Mouse (Mus musculus) cortical plate, adult 2 months (tissue): ENCODE data around the gene Pagr1a. TPM values are rescaled to one million over a fixed set of nuclear protein-coding genes. Genes with fewer than 3 reads are reported as not detected.

ENCODE experiments used
- H3K27ac ChIP-seq: fragments of 200-500 bp; 2 replicates; pipeline ENCODE4 v1.5.1; 2012; ENCODE audit warnings: low read length, control low read depth, inconsistent platforms; ENCODE audit not compliant: insufficient read depth
- H3K4me1 ChIP-seq: fragments of 200-500 bp; 2 replicates; pipeline ENCODE4 v1.6.1; 2011; ENCODE audit warnings: low read length; ENCODE audit not compliant: control insufficient read depth, insufficient read depth
- H3K4me3 ChIP-seq: fragments of 200-500 bp; 2 replicates; pipeline ENCODE4 v1.5.1; 2011; ENCODE audit warnings: mild to moderate bottlenecking, low read length, control low read depth; ENCODE audit not compliant: insufficient read depth
- CTCF ChIP-seq: fragments of 200-500 bp; IDR thresholded peaks from 2 replicates; pipeline ENCODE4 v1.5.1; 2011; ENCODE audit warnings: mild to moderate bottlenecking, control low read depth, low read length; ENCODE audit not compliant: insufficient read depth; ENCODE audit errors: extremely low read depth
- POLR2A ChIP-seq: fragments of 200-500 bp; IDR thresholded peaks from 2 replicates; pipeline ENCODE4 v1.6.1; 2011; ENCODE audit warnings: mild to moderate bottlenecking, low read length, control low read depth; ENCODE audit not compliant: insufficient read depth; ENCODE audit errors: extremely low read depth
- polyA plus RNA-seq: library from polyadenylated mRNA; depleted of rRNA; stranded (reverse); fragments of >200 nt; gene quantifications from 2 replicates; pipeline ENCODE4 v1.2.3, GENCODE M21; 2012; rRNA removed

The Pagr1a gene
- polyA plus RNA-seq, 1 experiment: 50.4 TPM

- TF ChIP-seq POLR2A (no peak), CTCF (no peak)
- peaks cover 6% of the 10 kb centered on the region; the same call in 1 of the 2 replicates for H3K4me1 ChIP-seq
- no peak overlapping the region for H3K4me3 ChIP-seq
- H3K27ac ChIP-seq: no peak overlapping the region
Measured at GRCm38 (mm10) chr7:126981601-126982000, 35.6 kb downstream of the Pagr1a start.

DNA sequence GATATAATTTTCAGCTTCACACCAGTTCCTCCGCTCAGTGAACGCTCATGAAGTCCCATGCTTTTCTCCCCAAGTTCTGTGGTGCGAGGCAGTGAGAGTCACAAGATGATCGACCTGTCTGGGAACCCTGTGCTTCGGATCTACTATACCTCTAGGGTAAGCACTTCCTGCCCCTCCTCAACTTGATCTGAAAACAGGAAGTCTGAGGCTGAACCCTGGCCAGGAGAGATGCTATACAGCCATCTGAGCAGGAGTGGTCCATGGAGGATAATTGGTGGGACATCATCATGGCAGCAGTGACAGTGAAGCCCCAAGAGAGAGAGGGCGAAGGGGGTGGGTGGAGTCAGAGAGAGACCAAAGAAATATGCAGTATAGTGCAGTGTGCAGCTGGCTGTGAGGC is 38.3 kb downstream of the Pagr1a start:
- H3K4me1 ChIP-seq: peaks cover 6% of the 10 kb centered on the region; the same call in 1 of the 2 replicates
- no peak overlapping the region for H3K4me3 ChIP-seq
- H3K27ac ChIP-seq: no peak overlapping the region
- TF ChIP-seq POLR2A: no peak
- no peak for TF ChIP-seq CTCF

DNA sequence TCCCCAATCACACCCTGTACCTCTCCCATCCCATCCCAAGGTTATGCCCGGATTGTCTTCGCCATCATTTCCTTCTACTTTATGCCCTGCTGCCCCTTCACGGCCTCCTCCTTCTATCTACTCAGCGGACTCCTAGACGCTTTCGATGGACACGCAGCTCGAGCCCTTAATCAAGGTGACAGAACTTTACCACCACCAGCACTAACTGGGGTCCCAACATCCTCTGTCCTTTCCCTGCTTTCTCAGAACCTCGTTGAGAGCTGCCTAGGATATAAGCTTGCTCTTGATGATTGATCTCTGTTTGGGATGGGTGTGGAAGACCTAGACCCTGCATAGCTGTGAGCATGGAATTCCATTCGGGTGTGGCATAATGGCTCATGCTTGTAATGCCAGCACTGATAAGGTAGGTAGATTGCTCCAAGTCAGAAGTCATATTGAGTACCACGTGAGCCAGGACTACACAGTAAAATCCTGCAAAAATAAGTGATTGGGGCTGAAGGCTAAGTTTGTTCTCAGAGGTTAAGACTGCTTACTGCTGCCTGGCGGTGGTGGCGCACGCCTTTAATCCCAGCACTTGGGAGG is 40.2 kb downstream of the Pagr1a start:
- Histone ChIP-seq H3K27ac (0 out of 2 replicates have a peak overlapping the region, but pooled peaks have one; percentile 26), H3K4me3 (peak overlapping the region; percentile 85), H3K4me1 (peaks cover 6% of the 10 kb centered on the region; the same call in 1 of the 2 replicates)
- TF ChIP-seq CTCF (no peak), POLR2A (no peak)

GRCm38 (mm10) chr7:126975950-126976866 is 40.9 kb downstream of the Pagr1a start, which contains the start of gene Cdiptos:
TSS of gene Cdiptos (minus strand) at chr7:126976098.
- Histone ChIP-seq H3K4me1 (peaks cover 6% of the 10 kb centered on the region; the same call in 1 of the 2 replicates), H3K27ac (peak within 1 kb of the TSS; percentile 96), H3K4me3 (peak within 1 kb of the TSS; percentile 85)
- TF ChIP-seq CTCF (peak; percentile 92), POLR2A (0 out of 2 replicates have a peak, but pooled peaks have one; percentile 18)

DNA sequence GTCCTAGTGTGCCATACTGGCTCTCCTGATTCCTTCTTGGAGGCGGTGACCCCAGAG is 41.4 kb downstream of the Pagr1a start, which contains the start of gene Cdipt:
Gene Cdipt (plus strand): TSS at position 22 of the 57 bp plus-strand sequence.
- TF ChIP-seq CTCF (no peak), POLR2A (no peak)
- Histone ChIP-seq H3K4me1 (peaks cover 6% of the 10 kb centered on the region; the same call in 1 of the 2 replicates), H3K27ac (peak within 1 kb of the TSS; percentile 96), H3K4me3 (peak within 1 kb of the TSS; percentile 85)

DNA sequence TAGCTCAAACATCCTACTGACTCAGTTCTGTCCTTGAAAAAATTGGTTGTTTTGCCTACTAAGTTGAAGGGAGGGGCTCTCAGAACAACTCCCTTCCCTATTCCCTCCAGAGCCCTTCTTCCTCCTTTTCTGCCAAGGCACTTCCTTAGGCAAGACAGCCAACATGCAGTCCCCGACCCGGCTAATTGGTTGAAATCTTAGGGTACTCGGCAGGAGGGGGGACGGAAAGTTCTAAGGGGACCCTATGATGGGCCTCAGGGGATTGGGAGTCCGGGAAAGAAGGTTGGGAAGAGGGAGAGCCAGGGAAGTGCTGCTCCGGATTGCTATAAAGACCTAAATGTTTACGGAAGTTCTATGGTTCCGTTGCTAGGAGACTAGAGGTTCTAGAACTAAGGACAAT is 41.7 kb downstream of the Pagr1a start:
- no peak for TF ChIP-seq CTCF
- no peak for TF ChIP-seq POLR2A
- Histone ChIP-seq H3K4me1 (peaks cover 6% of the 10 kb centered on the region; the same call in 1 of the 2 replicates), H3K4me3 (peak overlapping the region; percentile 85), H3K27ac (no peak overlapping the region)

GRCm38 (mm10) chr7:126967361-126967760 is 49.8 kb downstream of the Pagr1a start:
- Histone ChIP-seq H3K27ac (no peak overlapping the region), H3K4me1 (no peaks in the 10 kb centered on the region), H3K4me3 (no peak overlapping the region)
- TF ChIP-seq POLR2A: no peak
- no peak for TF ChIP-seq CTCF

DNA sequence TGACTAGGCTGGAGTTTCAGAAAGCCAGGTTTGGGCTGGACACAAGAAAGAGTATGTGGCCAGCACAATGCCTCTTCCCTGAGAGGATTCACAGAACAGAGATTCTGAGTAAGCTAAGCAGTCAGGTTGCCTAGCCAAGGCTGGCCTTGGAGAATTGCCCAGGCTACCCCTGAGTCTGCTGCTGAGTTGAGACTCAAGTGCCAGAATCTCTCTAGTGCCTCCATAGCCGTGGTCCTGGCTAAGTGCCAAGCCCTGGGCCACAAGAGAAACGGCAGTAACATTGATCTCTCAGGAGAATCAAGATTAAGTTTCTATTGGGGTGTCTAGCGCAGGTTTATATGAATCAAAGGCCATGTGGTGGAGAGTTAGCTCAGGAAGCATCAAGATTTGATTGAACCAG is 51.6 kb downstream of the Pagr1a start:
- Histone ChIP-seq H3K4me1 (peaks cover 4% of the 10 kb centered on the region; the same call in 1 of the 2 replicates), H3K27ac (no peak overlapping the region), H3K4me3 (no peak overlapping the region)
- TF ChIP-seq CTCF: no peak
- TF ChIP-seq POLR2A: no peak

Other genes starting within 250 kb of the Pagr1a start
- gene Ypel3, start 240.4 kb downstream of the Pagr1a start, polyA plus RNA-seq: 539 and 545 TPM in 2 replicates
- 1.4 and 1.6 TPM in 2 replicates for gene Tbx6, start 235.9 kb downstream of the Pagr1a start, polyA plus RNA-seq
- 75.4 and 77.7 TPM in 2 replicates for gene Ppp4c, start 224.9 kb downstream of the Pagr1a start, polyA plus RNA-seq
- 108 and 124 TPM in 2 replicates for gene Fam57b, start 219.7 kb downstream of the Pagr1a start, polyA plus RNA-seq
- gene 4930451I11Rik, start 185.7 kb downstream of the Pagr1a start, polyA plus RNA-seq: 0.67 TPM in 1 of 2 replicates, not detected in the other
- gene Doc2a, start 169.9 kb downstream of the Pagr1a start, polyA plus RNA-seq: 45.9 and 52.6 TPM in 2 replicates
- 58.5 and 69.2 TPM in 2 replicates for gene Hirip3, start 155.4 kb downstream of the Pagr1a start, polyA plus RNA-seq
- gene Ino80e, start 155.0 kb downstream of the Pagr1a start, polyA plus RNA-seq: 55.6 and 59.3 TPM in 2 replicates
- gene Taok2, start 132.6 kb downstream of the Pagr1a start, polyA plus RNA-seq: 103 and 104 TPM in 2 replicates
- gene Tmem219, start 94.4 kb downstream of the Pagr1a start, polyA plus RNA-seq: 31.9 and 35.9 TPM in 2 replicates
- gene Kctd13, start 88.5 kb downstream of the Pagr1a start, polyA plus RNA-seq: 188 and 198 TPM in 2 replicates
- gene Asphd1, start 67.8 kb downstream of the Pagr1a start, polyA plus RNA-seq: 55.7 and 63.8 TPM in 2 replicates
- gene Sez6l2, start 66.8 kb downstream of the Pagr1a start, polyA plus RNA-seq: 236 and 261 TPM in 2 replicates
- gene Cdipt, start 41.4 kb downstream of the Pagr1a start, polyA plus RNA-seq: 252 and 253 TPM in 2 replicates
- 1.1 and 2.0 TPM in 2 replicates for gene Cdiptos, start 41.3 kb downstream of the Pagr1a start, polyA plus RNA-seq
- 8.0 and 8.2 TPM in 2 replicates for gene Mvp, start 2.7 kb downstream of the Pagr1a start, polyA plus RNA-seq
- 1.8 and 2.2 TPM in 2 replicates for gene Pagr1b, start 868 bp downstream of the Pagr1a start, polyA plus RNA-seq
- gene Gm42742, start 3.7 kb upstream of the Pagr1a start, polyA plus RNA-seq: 97.1 and 109 TPM in 2 replicates
- 371 and 405 TPM in 2 replicates for gene Prrt2, start 3.9 kb upstream of the Pagr1a start, polyA plus RNA-seq
- gene Maz, start 9.7 kb upstream of the Pagr1a start, polyA plus RNA-seq: 157 and 173 TPM in 2 replicates
- 8.6 and 10.1 TPM in 2 replicates for gene Kif22, start 25.1 kb upstream of the Pagr1a start, polyA plus RNA-seq
- 0.31 TPM in 1 of 2 replicates, not detected in the other for gene Zg16, start 70.0 kb upstream of the Pagr1a start, polyA plus RNA-seq
- 2.6 and 2.8 TPM in 2 replicates for gene AI467606, start 74.0 kb upstream of the Pagr1a start, polyA plus RNA-seq
- 0.74 and 0.77 TPM in 2 replicates for gene Qprt, start 104.9 kb upstream of the Pagr1a start, polyA plus RNA-seq
- 0.15 and 0.19 TPM in 2 replicates for gene Spn, start 120.5 kb upstream of the Pagr1a start, polyA plus RNA-seq
- 85.0 and 99.3 TPM in 2 replicates for gene Cd2bp2, start 178.7 kb upstream of the Pagr1a start, polyA plus RNA-seq
- 70.4 and 76.0 TPM in 2 replicates for gene Tbc1d10b, start 191.1 kb upstream of the Pagr1a start, polyA plus RNA-seq
- 2.0 and 2.2 TPM in 2 replicates for gene Mylpf, start 191.5 kb upstream of the Pagr1a start, polyA plus RNA-seq
- 13.5 and 15.5 TPM in 2 replicates for gene Zfp553, start 215.7 kb upstream of the Pagr1a start, polyA plus RNA-seq
- gene Sept1, start 215.8 kb upstream of the Pagr1a start, polyA plus RNA-seq: 9.2 and 10.4 TPM in 2 replicates
- gene Zfp771, start 226.9 kb upstream of the Pagr1a start, polyA plus RNA-seq: 109 and 110 TPM in 2 replicates
- gene Dctpp1, start 243.4 kb upstream of the Pagr1a start, polyA plus RNA-seq: 33.0 and 37.4 TPM in 2 replicates